Mouse (Mus musculus): ENCODE data around the gene Nup214.

GRCm38 (mm10) chr2:31965110-31965509 is 9.1 kb upstream of the Nup214 start:
- TF ChIP-seq CTCF (IDR thresholded peaks at IDR 0.05; ENCODE audit: borderline replicate concordance, insufficient read depth, low read length), result peak; percentile 58; the same call in 1 of the 2 replicates
- no peak for TF ChIP-seq POLR2A (IDR thresholded peaks at IDR 0.05; ENCODE audit: low read depth, low read length)

All from embryonic fibroblast, embryonic 13.5 days (primary cell).